Mouse (Mus musculus) olfactory bulb, adult 2 months (tissue): ENCODE results near the gene Cyp4f39. TPM values are rescaled to one million over a fixed set of nuclear protein-coding genes. Genes with fewer than 3 reads are reported as not detected.
"Not testable (repeated sequence)": the region's sequence is repeated elsewhere in the genome, so short reads cannot be mapped to it uniquely, and the experiment has no call there.

ENCODE experiments used
- H3K27ac ChIP-seq: fragments of 200-500 bp; 2 replicates; pipeline ENCODE4 v1.5.1; 2012; ENCODE audit warnings: low read depth, low read length; ENCODE audit not compliant: insufficient read depth
- H3K4me1 ChIP-seq: fragments of 200-500 bp; 2 replicates; pipeline ENCODE4 v1.6.1; 2012; ENCODE audit warnings: low read length; ENCODE audit not compliant: control insufficient read depth, insufficient read depth
- H3K4me3 ChIP-seq: fragments of 200-500 bp; 2 replicates; pipeline ENCODE4 v1.5.1; 2012; ENCODE audit warnings: mild to moderate bottlenecking, low read depth, low read length, moderate library complexity; ENCODE audit not compliant: insufficient read depth
- CTCF ChIP-seq: fragments of 200-500 bp; IDR thresholded peaks from 2 replicates; pipeline ENCODE4 v1.5.1; 2012; ENCODE audit warnings: low read depth, mild to moderate bottlenecking, low read length, moderate library complexity; ENCODE audit not compliant: insufficient read depth
- POLR2A ChIP-seq: fragments of 200-500 bp; IDR thresholded peaks from 2 replicates; pipeline ENCODE4 v1.6.1; 2012; ENCODE audit warnings: mild to moderate bottlenecking, low read depth, low read length, moderate library complexity; ENCODE audit not compliant: insufficient read depth
- WGBS: fragments of 180-500 bp; shearing (Covaris S2); methylation state at CpG from one replicate; pipeline ENCODE4 v1.1.7; 2018; 5-methylcytosine and 5-hydroxymethylcytosine counted together
- polyA plus RNA-seq: library from polyadenylated mRNA; stranded (reverse); fragments of >200 nt; gene quantifications from 2 replicates; pipeline ENCODE4 v1.2.4, GENCODE M21; 2012; ENCODE audit warnings: low replicate concordance; ENCODE audit not compliant: missing spikeins, insufficient read depth, insufficient read length

The Cyp4f39 gene
- polyA plus RNA-seq, 1 experiment = not detected

- Histone ChIP-seq H3K4me3 (no peak overlapping the region), H3K27ac (no peak overlapping the region), H3K4me1 (no peaks in the 10 kb centered on the region)
- 41% methylated on average over 5 of the region's 5 CpGs for WGBS
- TF ChIP-seq POLR2A = no peak
- no peak for TF ChIP-seq CTCF
These were observed 63.6 kb downstream of the Cyp4f39 start for GRCm38 (mm10) chr17:32516126-32516525.

- Histone ChIP-seq H3K4me3 (no peak overlapping the region), H3K27ac (no peak overlapping the region), H3K4me1 (no peaks in the 10 kb centered on the region)
- 93% methylated on average over 5 of the region's 5 CpGs for WGBS
- TF ChIP-seq POLR2A = no peak
- TF ChIP-seq CTCF = no peak
These were observed 69.5 kb downstream of the Cyp4f39 start for GRCm38 (mm10) chr17:32521981-32522380.

GRCm38 (mm10) chr17:32522386-32522785 lies 69.9 kb downstream of the Cyp4f39 start:
- no peak overlapping the region for H3K4me3 ChIP-seq
- TF ChIP-seq CTCF (no peak), POLR2A (no peak)
- WGBS = 89% methylated on average over 4 of the region's 4 CpGs
- no peak overlapping the region for H3K27ac ChIP-seq
- H3K4me1 ChIP-seq = no peaks in the 10 kb centered on the region

GRCm38 (mm10) chr17:32522816-32523215 lies 70.3 kb downstream of the Cyp4f39 start:
- no peak overlapping the region for H3K4me3 ChIP-seq
- no peak overlapping the region for H3K27ac ChIP-seq
- no peaks in the 10 kb centered on the region for H3K4me1 ChIP-seq
- TF ChIP-seq POLR2A (no peak), CTCF (no peak)
- 90% methylated on average over 5 of the region's 5 CpGs for WGBS

- 93% methylated on average over 11 of the region's 11 CpGs for WGBS
These were observed 71.4 kb downstream of the Cyp4f39 start for GRCm38 (mm10) chr17:32523895-32524294.

GRCm38 (mm10) chr17:32526341-32526740 lies 73.8 kb downstream of the Cyp4f39 start:
- not testable (repeated sequence) for H3K4me3 ChIP-seq, H3K27ac ChIP-seq
- 100% methylated on average over 1 of the region's 1 CpGs for WGBS

More at GRCm38 (mm10) chr17:32523895-32524294, 71.4 kb downstream of the Cyp4f39 start:
- Histone ChIP-seq H3K4me3 (no peak overlapping the region), H3K4me1 (0 out of 2 replicates have a peak, but pooled peaks cover 3% of the 10 kb centered on the region), H3K27ac (no peak overlapping the region)
- no peak for TF ChIP-seq POLR2A
- no peak for TF ChIP-seq CTCF

GRCm38 (mm10) chr17:32527748-32528147 lies 75.2 kb downstream of the Cyp4f39 start:
- H3K4me3 ChIP-seq = no peak overlapping the region
- 87% methylated on average over 11 of the region's 11 CpGs for WGBS
- no peak overlapping the region for H3K27ac ChIP-seq
- TF ChIP-seq CTCF (no peak), POLR2A (no peak)
- H3K4me1 ChIP-seq = 0 out of 2 replicates have a peak, but pooled peaks cover 3% of the 10 kb centered on the region

More at GRCm38 (mm10) chr17:32526341-32526740, 73.8 kb downstream of the Cyp4f39 start:
- H3K4me1 ChIP-seq = not testable (repeated sequence)

GRCm38 (mm10) chr17:32528408-32529337 lies 76.2 kb downstream of the Cyp4f39 start:
- no peak overlapping the region for H3K27ac ChIP-seq
- WGBS = 25% methylated on average over 26 of the region's 26 CpGs
- peak overlapping the region; percentile 14 for H3K4me3 ChIP-seq
- TF ChIP-seq POLR2A = no peak
- peak; percentile 64 for TF ChIP-seq CTCF
- 0 out of 2 replicates have a peak, but pooled peaks cover 3% of the 10 kb centered on the region for H3K4me1 ChIP-seq

- H3K4me3 ChIP-seq, H3K27ac ChIP-seq, H3K4me1 ChIP-seq: not testable (repeated sequence)
- WGBS = 73% methylated on average over 4 of the region's 4 CpGs
These were observed 79.8 kb downstream of the Cyp4f39 start for GRCm38 (mm10) chr17:32532356-32532755.
